Mouse (Mus musculus): ENCODE data around the gene Olfr923. TPM values are rescaled to one million over a fixed set of nuclear protein-coding genes. Genes with fewer than 3 reads are reported as not detected.
"Not testable (repeated sequence)": the region's sequence is repeated elsewhere in the genome, so short reads cannot be mapped to it uniquely, and the experiment has no call there.

The Olfr923 gene
- not detected in 2 replicates for polyA plus RNA-seq (2015; fragmentation: Nextera tagmentation; extraction: Ambion mirVana)

GRCm38 (mm10) chr9:38826245-38826644 is at the start of gene Olfr923:
Gene Olfr923 (plus strand): TSS chr9:38826545.
- H3K4me3 ChIP-seq (ENCODE audit: low read length), result no peak within 1 kb of the TSS
- no peak within 1 kb of the TSS for H3K27ac ChIP-seq (ENCODE audit: low read depth, low read length)
- H3K27me3 ChIP-seq (replicated peaks; ENCODE audit: control insufficient read depth, insufficient read depth, low read length), result no peaks in the 10 kb centered on the region
- H3K4me2 ChIP-seq (ENCODE audit: low read length), result no peak within 1 kb of the TSS
- H3K36me3 ChIP-seq (ENCODE audit: control insufficient read depth, insufficient read depth, low read length), result no peaks in the 10 kb centered on the region
- WGBS, result 75% methylated on average over 1 of the region's 1 CpGs
- no peaks in the 10 kb centered on the region for H3K4me1 ChIP-seq (ENCODE audit: control insufficient read depth, insufficient read depth, low read depth, low read length)
- ATAC-seq, result no peak
- no peaks in the 10 kb centered on the region for H3K9me3 ChIP-seq (ENCODE audit: control insufficient read depth, low read length)
- no peak within 1 kb of the TSS for H3K9ac ChIP-seq (ENCODE audit: low read depth, low read length)

- 93% methylated on average over 2 of the region's 2 CpGs for whole genome bisulfite sequencing
- H3K27ac ChIP-seq (ENCODE audit: low read depth, low read length), result no peak overlapping the region
- H3K4me1 ChIP-seq (ENCODE audit: control insufficient read depth, insufficient read depth, low read depth, low read length), result no peaks in the 10 kb centered on the region
- H3K4me2 ChIP-seq (ENCODE audit: low read length), result no peak overlapping the region
- no peaks in the 10 kb centered on the region for H3K36me3 ChIP-seq (ENCODE audit: control insufficient read depth, insufficient read depth, low read length)
- no peak for ATAC-seq
- no peaks in the 10 kb centered on the region for H3K27me3 ChIP-seq (replicated peaks; ENCODE audit: control insufficient read depth, insufficient read depth, low read length)
- H3K9ac ChIP-seq (ENCODE audit: low read depth, low read length), result no peak overlapping the region
- H3K9me3 ChIP-seq (ENCODE audit: control insufficient read depth, low read length), result no peaks in the 10 kb centered on the region
- no peak overlapping the region for H3K4me3 ChIP-seq (ENCODE audit: low read length)
Measured at GRCm38 (mm10) chr9:38792689-38793088, 33.7 kb upstream of the Olfr923 start.

- H3K9me3 ChIP-seq (ENCODE audit: control insufficient read depth, low read length), result no peaks in the 10 kb centered on the region
- H3K4me3 ChIP-seq (ENCODE audit: low read length), result no peak overlapping the region
- no peak overlapping the region for H3K27ac ChIP-seq (ENCODE audit: low read depth, low read length)
- no peak for ATAC-seq
- no peak overlapping the region for H3K9ac ChIP-seq (ENCODE audit: low read depth, low read length)
- H3K4me2 ChIP-seq (ENCODE audit: low read length), result no peak overlapping the region
- H3K27me3 ChIP-seq (replicated peaks; ENCODE audit: control insufficient read depth, insufficient read depth, low read length), result no peaks in the 10 kb centered on the region
- H3K4me1 ChIP-seq (ENCODE audit: control insufficient read depth, insufficient read depth, low read depth, low read length), result no peaks in the 10 kb centered on the region
- no peaks in the 10 kb centered on the region for H3K36me3 ChIP-seq (ENCODE audit: control insufficient read depth, insufficient read depth, low read length)
Measured at GRCm38 (mm10) chr9:38805696-38806095, 20.6 kb upstream of the Olfr923 start.

- 72% methylated on average over 2 of the region's 2 CpGs for WGBS
- Histone ChIP-seq H3K36me3 (ENCODE audit: control insufficient read depth, insufficient read depth, low read length) (no peaks in the 10 kb centered on the region), H3K9ac (ENCODE audit: low read depth, low read length) (no peak within 1 kb of the TSS), H3K27me3 (replicated peaks; ENCODE audit: control insufficient read depth, insufficient read depth, low read length) (no peaks in the 10 kb centered on the region), H3K27ac (ENCODE audit: low read depth, low read length) (no peak within 1 kb of the TSS), H3K4me2 (ENCODE audit: low read length) (no peak within 1 kb of the TSS), H3K4me1 (ENCODE audit: control insufficient read depth, insufficient read depth, low read depth, low read length) (no peaks in the 10 kb centered on the region), H3K4me3 (ENCODE audit: low read length) (no peak within 1 kb of the TSS), H3K9me3 (ENCODE audit: control insufficient read depth, low read length) (no peaks in the 10 kb centered on the region)
- no peak for ATAC-seq
Measured at GRCm38 (mm10) chr9:38814314-38814713, 12.0 kb upstream of the Olfr923 start, which contains the start of gene Olfr922. Gene Olfr922 (plus strand): TSS chr9:38814614.

GRCm38 (mm10) chr9:38815458-38815986 is 10.8 kb upstream of the Olfr923 start:
- no peak overlapping the region for H3K4me2 ChIP-seq (ENCODE audit: low read length)
- H3K4me1 ChIP-seq (ENCODE audit: control insufficient read depth, insufficient read depth, low read depth, low read length), result no peaks in the 10 kb centered on the region
- no peak overlapping the region for H3K4me3 ChIP-seq (ENCODE audit: low read length)
- H3K27me3 ChIP-seq (replicated peaks; ENCODE audit: control insufficient read depth, insufficient read depth, low read length), result no peaks in the 10 kb centered on the region
- no peaks in the 10 kb centered on the region for H3K36me3 ChIP-seq (ENCODE audit: control insufficient read depth, insufficient read depth, low read length)
- H3K27ac ChIP-seq (ENCODE audit: low read depth, low read length), result no peak overlapping the region
- no peak for ATAC-seq
- WGBS, result 93% methylated on average over 1 of the region's 1 CpGs
- H3K9ac ChIP-seq (ENCODE audit: low read depth, low read length), result no peak overlapping the region
- no peaks in the 10 kb centered on the region for H3K9me3 ChIP-seq (ENCODE audit: control insufficient read depth, low read length)

GRCm38 (mm10) chr9:38833027-38833426 is 6.7 kb downstream of the Olfr923 start:
- H3K27me3 ChIP-seq (replicated peaks; ENCODE audit: control insufficient read depth, insufficient read depth, low read length), result no peaks in the 10 kb centered on the region
- no peaks in the 10 kb centered on the region for H3K4me1 ChIP-seq (ENCODE audit: control insufficient read depth, insufficient read depth, low read depth, low read length)
- H3K9me3 ChIP-seq (ENCODE audit: control insufficient read depth, low read length), result no peaks in the 10 kb centered on the region
- no peaks in the 10 kb centered on the region for H3K36me3 ChIP-seq (ENCODE audit: control insufficient read depth, insufficient read depth, low read length)
- H3K4me2 ChIP-seq (ENCODE audit: low read length), result no peak overlapping the region
- H3K27ac ChIP-seq (ENCODE audit: low read depth, low read length), result no peak overlapping the region
- ATAC-seq, result no peak
- no peak overlapping the region for H3K4me3 ChIP-seq (ENCODE audit: low read length)
- no peak overlapping the region for H3K9ac ChIP-seq (ENCODE audit: low read depth, low read length)
- 76% methylated on average over 2 of the region's 2 CpGs for WGBS

GRCm38 (mm10) chr9:38844149-38844548 is 17.8 kb downstream of the Olfr923 start, which contains the start of gene Olfr924:
Gene Olfr924 (plus strand): TSS chr9:38844449.
- H3K4me1 ChIP-seq (ENCODE audit: control insufficient read depth, insufficient read depth, low read depth, low read length), result no peaks in the 10 kb centered on the region
- no peaks in the 10 kb centered on the region for H3K9me3 ChIP-seq (ENCODE audit: control insufficient read depth, low read length)
- 90% methylated on average over 1 of the region's 1 CpGs for WGBS
- no peak within 1 kb of the TSS for H3K9ac ChIP-seq (ENCODE audit: low read depth, low read length)
- no peaks in the 10 kb centered on the region for H3K27me3 ChIP-seq (replicated peaks; ENCODE audit: control insufficient read depth, insufficient read depth, low read length)
- no peak within 1 kb of the TSS for H3K4me3 ChIP-seq (ENCODE audit: low read length)
- H3K4me2 ChIP-seq (ENCODE audit: low read length), result no peak within 1 kb of the TSS
- H3K36me3 ChIP-seq (ENCODE audit: control insufficient read depth, insufficient read depth, low read length), result no peaks in the 10 kb centered on the region
- no peak for ATAC-seq
- no peak within 1 kb of the TSS for H3K27ac ChIP-seq (ENCODE audit: low read depth, low read length)

GRCm38 (mm10) chr9:38854760-38855159 is 28.4 kb downstream of the Olfr923 start, which contains the start of gene Olfr26:
Gene Olfr26 (plus strand): TSS chr9:38855060.
- no peak within 1 kb of the TSS for H3K4me2 ChIP-seq (ENCODE audit: low read length)
- H3K4me3 ChIP-seq (ENCODE audit: low read length), result no peak within 1 kb of the TSS
- no peak within 1 kb of the TSS for H3K27ac ChIP-seq (ENCODE audit: low read depth, low read length)
- H3K27me3 ChIP-seq (replicated peaks; ENCODE audit: control insufficient read depth, insufficient read depth, low read length), result no peaks in the 10 kb centered on the region
- H3K4me1 ChIP-seq (ENCODE audit: control insufficient read depth, insufficient read depth, low read depth, low read length), result no peaks in the 10 kb centered on the region
- no peak for ATAC-seq
- H3K36me3 ChIP-seq (ENCODE audit: control insufficient read depth, insufficient read depth, low read length), result no peaks in the 10 kb centered on the region
- H3K9ac ChIP-seq (ENCODE audit: low read depth, low read length), result no peak within 1 kb of the TSS
- H3K9me3 ChIP-seq (ENCODE audit: control insufficient read depth, low read length), result no peaks in the 10 kb centered on the region

- not testable (repeated sequence) for H3K36me3 ChIP-seq (ENCODE audit: control insufficient read depth, insufficient read depth, low read length); H3K27ac ChIP-seq (ENCODE audit: low read depth, low read length); H3K27me3 ChIP-seq (replicated peaks; ENCODE audit: control insufficient read depth, insufficient read depth, low read length); ATAC-seq; H3K4me1 ChIP-seq (ENCODE audit: control insufficient read depth, insufficient read depth, low read depth, low read length); H3K9me3 ChIP-seq (ENCODE audit: control insufficient read depth, low read length); H3K4me3 ChIP-seq (ENCODE audit: low read length); H3K9ac ChIP-seq (ENCODE audit: low read depth, low read length); H3K4me2 ChIP-seq (ENCODE audit: low read length)
- 60% methylated on average over 2 of the region's 2 CpGs for whole genome bisulfite sequencing
Measured at GRCm38 (mm10) chr9:38874880-38875279, 48.5 kb downstream of the Olfr923 start.

- 89% methylated on average over 2 of the region's 2 CpGs for WGBS
- Histone ChIP-seq H3K36me3 (ENCODE audit: control insufficient read depth, insufficient read depth, low read length) (no peaks in the 10 kb centered on the region), H3K27me3 (replicated peaks; ENCODE audit: control insufficient read depth, insufficient read depth, low read length) (no peaks in the 10 kb centered on the region), H3K9me3 (ENCODE audit: control insufficient read depth, low read length) (0 out of 2 replicates have a peak, but pooled peaks cover 2% of the 10 kb centered on the region), H3K27ac (ENCODE audit: low read depth, low read length) (no peak within 1 kb of the TSS), H3K4me1 (ENCODE audit: control insufficient read depth, insufficient read depth, low read depth, low read length) (no peaks in the 10 kb centered on the region), H3K9ac (ENCODE audit: low read depth, low read length) (no peak within 1 kb of the TSS), H3K4me3 (ENCODE audit: low read length) (no peak within 1 kb of the TSS), H3K4me2 (ENCODE audit: low read length) (no peak within 1 kb of the TSS)
- ATAC-seq, result no peak
Measured at GRCm38 (mm10) chr9:38876826-38877225, 50.5 kb downstream of the Olfr923 start, which contains the start of gene Olfr926. Gene Olfr926 (plus strand): TSS chr9:38877126.
